ENCODE assay signal across 14 mouse cellular contexts in genomic region chr6:95546189-95546832, GRCm38 (mm10).
A peak's percentile ranks its signal among the peaks of the same experiment; 100 is the strongest.
DNase-seq lines count a peak whose midpoint lies in the region; ATAC-seq and TF ChIP-seq lines count a peak whose summit lies in the region.
"Had no signal": no experiment of that assay in that cellular context is flagged by ENCODE, and none has a peak within 500 bp of the region (broad histone marks: within the 10 kb centered on the region; RNA-seq: fewer than 3 reads in every experiment).

No protein-coding gene starts in this region.

- H3K9ac ChIP-seq in forebrain, embryonic 12.5 days = no peak overlapping the region
- no peak overlapping the region for H3K9ac ChIP-seq in forebrain, postnatal 0 days
- no peak overlapping the region for H3K9ac ChIP-seq in lung, embryonic 15.5 days
- H3K9ac ChIP-seq in midbrain, embryonic 14.5 days (replicated peaks; ENCODE audit: low read length) = no peak overlapping the region

- H3K4me2 ChIP-seq in forebrain, embryonic 12.5 days = no peak overlapping the region
- no peak overlapping the region for H3K4me2 ChIP-seq in forebrain, postnatal 0 days (ENCODE audit: low read depth)
- H3K4me2 ChIP-seq in lung, embryonic 15.5 days = no peak overlapping the region
- H3K4me2 ChIP-seq in midbrain, embryonic 14.5 days (ENCODE audit: low read length) = no peak overlapping the region

- no peaks in the 10 kb centered on the region for H3K9me3 ChIP-seq in forebrain, embryonic 12.5 days
- H3K9me3 ChIP-seq in forebrain, postnatal 0 days (ENCODE audit: low read length) = no peaks in the 10 kb centered on the region
- no peaks in the 10 kb centered on the region for H3K9me3 ChIP-seq in lung, embryonic 15.5 days
- no peaks in the 10 kb centered on the region for H3K9me3 ChIP-seq in midbrain, embryonic 14.5 days (ENCODE audit: control insufficient read depth, low read length)

- TF ChIP-seq CTCF in forebrain, postnatal 0 days (IDR thresholded peaks at IDR 0.05; ENCODE audit: low read depth) = no peak

- ATAC-seq in forebrain, embryonic 12.5 days (ENCODE audit: low FRiP score) = peak; percentile 57; the same call in 1 of the 2 replicates
- ATAC-seq in forebrain, postnatal 0 days = no peak
- no peak for ATAC-seq in lung, embryonic 15.5 days (ENCODE audit: borderline replicate concordance, extremely low read depth, low FRiP score, low TSS enrichment)
- 0 out of 2 replicates have a peak, but pooled peaks have one; percentile 40 for ATAC-seq in midbrain, embryonic 14.5 days (ENCODE audit: low FRiP score, low TSS enrichment)
- ATAC-seq: activated CD4-positive, CD25-positive, alpha-beta regulatory T cell, adult 4 months had no signal

- WGBS in forebrain, embryonic 12.5 days = 45% methylated on average over 7 of the region's 7 CpGs
- 30% methylated on average over 7 of the region's 7 CpGs for WGBS in forebrain, postnatal 0 days
- WGBS in lung, embryonic 15.5 days = 73% methylated on average over 7 of the region's 7 CpGs
- WGBS in midbrain, embryonic 14.5 days = 35% methylated on average over 7 of the region's 7 CpGs

- H3K36me3 ChIP-seq in forebrain, embryonic 12.5 days (replicated peaks) = no peaks in the 10 kb centered on the region
- H3K36me3 ChIP-seq in forebrain, postnatal 0 days (ENCODE audit: insufficient read depth) = no peaks in the 10 kb centered on the region
- no peaks in the 10 kb centered on the region for H3K36me3 ChIP-seq in lung, embryonic 15.5 days
- no peaks in the 10 kb centered on the region for H3K36me3 ChIP-seq in midbrain, embryonic 14.5 days (ENCODE audit: control insufficient read depth, insufficient read depth, low read length)

- no peak for DNase-seq in forebrain, postnatal 0 days
- no peak for DNase-seq in lung, adult 18-20 months
- peak; percentile 44 for DNase-seq in retina, postnatal 1 day
- DNase-seq in retina, embryonic 14.5 days (ENCODE audit: low spot score) = no peak
- DNase-seq in midbrain, embryonic 14.5 days = peak; percentile 31
- DNase-seq in urinary bladder, postnatal 14 days (ENCODE audit: low spot score) = no peak
- DNase-seq: adrenal gland, postnatal 36 days; heart, adult 18-20 months; kidney, postnatal 25 days; liver; right cerebral cortex, postnatal 25 days had no signal

- no peak overlapping the region for H3K27ac ChIP-seq in forebrain, embryonic 12.5 days
- H3K27ac ChIP-seq in forebrain, postnatal 0 days (ENCODE audit: low read depth, low read length) = no peak overlapping the region
- peak overlapping the region; percentile 12 for H3K27ac ChIP-seq in lung, embryonic 15.5 days
- no peak overlapping the region for H3K27ac ChIP-seq in midbrain, embryonic 14.5 days (replicated peaks; ENCODE audit: low read depth, low read length)

- H3K27me3 ChIP-seq in forebrain, embryonic 12.5 days = peaks cover 10% of the 10 kb centered on the region
- H3K27me3 ChIP-seq in forebrain, postnatal 0 days (ENCODE audit: insufficient read depth, low read length) = no peaks in the 10 kb centered on the region
- H3K27me3 ChIP-seq in lung, embryonic 15.5 days = no peaks in the 10 kb centered on the region
- H3K27me3 ChIP-seq in midbrain, embryonic 14.5 days (ENCODE audit: control insufficient read depth, insufficient read depth, low read length) = peaks cover 7% of the 10 kb centered on the region; the same call in 1 of the 2 replicates

- H3K4me1 ChIP-seq in forebrain, embryonic 12.5 days = peaks cover 18% of the 10 kb centered on the region
- no peaks in the 10 kb centered on the region for H3K4me1 ChIP-seq in forebrain, postnatal 0 days (ENCODE audit: insufficient read depth)
- peaks cover 18% of the 10 kb centered on the region for H3K4me1 ChIP-seq in lung, embryonic 15.5 days
- peaks cover 10% of the 10 kb centered on the region for H3K4me1 ChIP-seq in midbrain, embryonic 14.5 days (ENCODE audit: control insufficient read depth, insufficient read depth, low read length)

- no peak overlapping the region for H3K4me3 ChIP-seq in forebrain, embryonic 12.5 days (replicated peaks)
- H3K4me3 ChIP-seq in forebrain, postnatal 0 days (ENCODE audit: low read depth, low read length) = no peak overlapping the region
- no peak overlapping the region for H3K4me3 ChIP-seq in lung, embryonic 15.5 days
- no peak overlapping the region for H3K4me3 ChIP-seq in midbrain, embryonic 14.5 days (replicated peaks; ENCODE audit: low read depth, low read length)

Comparison
In these comparisons a context has a peak if more than half of its experiments do, and no peak if none do; other contexts are left out.
1. ATAC-seq: peak in forebrain, embryonic 12.5 days (single experiment) and midbrain, embryonic 14.5 days (single experiment); none in forebrain, postnatal 0 days (single experiment) and lung, embryonic 15.5 days (single experiment).
2. DNase-seq: peak in retina, postnatal 1 day (single experiment) and midbrain, embryonic 14.5 days (single experiment); none in forebrain, postnatal 0 days (single experiment), lung, adult 18-20 months (0 of 2), retina, embryonic 14.5 days (single experiment) and urinary bladder, postnatal 14 days (single experiment).